Mouse (Mus musculus): ENCODE results near the gene Afap1l2.

GRCm38 (mm10) chr19:56950818-56951217, 57.2 kb downstream of the Afap1l2 start:
- TF ChIP-seq EP300 (IDR thresholded peaks at IDR 0.05; ENCODE audit: insufficient read depth, low read depth, low read length) (no peak), POLR2A (IDR thresholded peaks at IDR 0.05; ENCODE audit: insufficient read depth, low read length) (no peak)

Data from ES-Bruce4 (cell line).